Mouse (Mus musculus) embryonic facial prominence, embryonic 11.5 days (tissue): Measurements from ENCODE around the gene Gm20388. TPM values are rescaled to one million over a fixed set of nuclear protein-coding genes. Genes with fewer than 3 reads are reported as not detected.
A peak's percentile ranks its signal among the peaks of the same experiment; 100 is the strongest.

Experiments
- ATAC-seq: fragments of 200-750 bp; cut with Nextera tagmentation; replicated peaks from 2 replicates; pipeline ENCODE4 v1.8.0; 2017; ENCODE audit warnings: low read depth; ENCODE audit not compliant: insufficient number of reproducible peaks, low FRiP score, low TSS enrichment
- DNase-seq: peaks from one replicate; pipeline ENCODE4 v3.0.0-alpha.2; 2015; ENCODE audit warnings: low spot score
- H3K27ac ChIP-seq: fragments of 300-500 bp; sonication (generic); replicated peaks from 2 replicates; pipeline ENCODE4 v1.5.1; 2014; ENCODE audit warnings: mild to moderate bottlenecking, low read depth, low read length, control low read depth
- H3K27me3 ChIP-seq: fragments of 300-500 bp; sonication (generic); 2 replicates; pipeline ENCODE4 v1.6.1; 2014; ENCODE audit warnings: mild to moderate bottlenecking, low read length, moderate library complexity, mixed read lengths; ENCODE audit not compliant: control insufficient read depth, insufficient read depth
- H3K36me3 ChIP-seq: fragments of 300-500 bp; sonication (generic); replicated peaks from 2 replicates; pipeline ENCODE4 v1.6.1; 2014; ENCODE audit warnings: low read depth, mild to moderate bottlenecking, low read length, moderate library complexity, mixed read lengths; ENCODE audit not compliant: control insufficient read depth, insufficient read depth
- H3K4me1 ChIP-seq: fragments of 300-500 bp; sonication (generic); 2 replicates; pipeline ENCODE4 v1.6.1; 2014; ENCODE audit warnings: low read length, mixed read lengths; ENCODE audit not compliant: control insufficient read depth, insufficient read depth
- H3K4me2 ChIP-seq: fragments of 300-500 bp; sonication (generic); 2 replicates; pipeline ENCODE4 v1.6.1; 2014; ENCODE audit warnings: low read depth, mild to moderate bottlenecking, control low read depth, low read length, moderate library complexity
- H3K4me3 ChIP-seq: fragments of 300-500 bp; sonication (generic); 2 replicates; pipeline ENCODE4 v1.5.1; 2014; ENCODE audit warnings: low read depth, low read length, control low read depth
- H3K9ac ChIP-seq: fragments of 300-500 bp; sonication (generic); replicated peaks from 2 replicates; pipeline ENCODE4 v1.6.1; 2014; ENCODE audit warnings: mild to moderate bottlenecking, control low read depth, low read length
- H3K9me3 ChIP-seq: fragments of 300-500 bp; sonication (generic); replicated peaks from 2 replicates; pipeline ENCODE4 v1.6.1; 2016; ENCODE audit warnings: mild to moderate bottlenecking, low read length, inconsistent platforms, mixed read lengths; ENCODE audit not compliant: control insufficient read depth
- WGBS: fragments of 180-500 bp; shearing (Covaris S2); extraction: QIAGEN DNeasy Blood & Tissue Kit; methylation state at CpG from one replicate; pipeline ENCODE4 v1.1.7; 2014; 5-methylcytosine and 5-hydroxymethylcytosine counted together
- polyA plus RNA-seq: library from polyadenylated mRNA; unstranded; fragments of >200 nt; fragmentation: Nextera tagmentation; extraction: Ambion mirVana; gene quantifications from 2 replicates; pipeline ENCODE4 v1.2.1, GENCODE M21; 2014

Gene Gm20388
- polyA plus RNA-seq, 1 experiment from 2014 or later, result 3.1 TPM

DNA sequence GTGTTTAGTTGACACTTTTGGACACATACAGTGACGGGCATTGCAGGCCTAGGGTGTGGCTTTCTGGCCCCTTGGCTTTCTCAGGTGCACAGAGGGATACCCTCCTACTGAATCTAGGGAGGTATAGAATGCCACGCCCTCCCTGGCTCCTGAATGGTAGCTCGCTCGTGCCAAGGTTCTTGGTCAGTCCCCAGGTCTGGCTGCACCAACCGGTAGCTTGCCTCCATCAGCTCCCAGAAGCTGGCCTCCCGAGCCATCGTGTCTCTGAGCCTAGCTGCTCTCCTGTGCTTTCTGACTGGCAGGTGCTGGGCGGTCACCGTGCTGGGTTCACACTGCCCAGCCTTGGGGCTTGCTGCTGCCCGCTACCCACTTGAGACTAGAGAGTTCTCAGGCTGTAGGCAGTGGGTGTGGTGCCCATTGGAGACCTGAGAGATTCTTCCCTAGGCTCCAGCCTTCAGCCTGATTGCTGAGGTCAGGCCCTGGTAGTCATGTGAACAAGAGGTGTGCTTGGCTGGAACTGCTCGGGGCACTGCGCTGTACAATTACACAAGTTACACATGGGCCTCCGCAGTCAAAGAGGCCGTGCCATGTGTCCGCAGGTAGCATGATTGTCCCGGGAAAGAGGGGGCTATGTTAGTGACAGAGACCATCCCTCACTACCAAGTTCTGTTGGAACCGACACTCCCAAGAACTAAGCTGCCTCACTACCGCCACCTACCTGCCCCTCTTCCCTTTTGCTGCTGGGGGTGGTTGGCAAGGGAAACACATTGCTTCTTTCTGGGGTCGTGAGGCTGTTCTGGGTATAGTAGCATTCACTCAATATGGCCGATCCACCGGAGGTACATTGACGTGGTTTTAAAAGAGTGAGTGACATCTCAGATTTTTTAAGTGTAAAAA, 651.1 kb downstream of the Gm20388 start:
- Histone ChIP-seq H3K9me3 (no peaks in the 10 kb centered on the region), H3K4me2 (no peak overlapping the region), H3K27ac (no peak overlapping the region), H3K27me3 (no peaks in the 10 kb centered on the region), H3K4me1 (peaks cover 58% of the 10 kb centered on the region), H3K4me3 (no peak overlapping the region), H3K36me3 (peaks cover under 1% of the 10 kb centered on the region; the same call in 1 of the 2 replicates), H3K9ac (no peak overlapping the region)
- ATAC-seq, result no peak
- WGBS, result 80% methylated on average over 22 of the region's 22 CpGs
- no peak for DNase-seq

DNA sequence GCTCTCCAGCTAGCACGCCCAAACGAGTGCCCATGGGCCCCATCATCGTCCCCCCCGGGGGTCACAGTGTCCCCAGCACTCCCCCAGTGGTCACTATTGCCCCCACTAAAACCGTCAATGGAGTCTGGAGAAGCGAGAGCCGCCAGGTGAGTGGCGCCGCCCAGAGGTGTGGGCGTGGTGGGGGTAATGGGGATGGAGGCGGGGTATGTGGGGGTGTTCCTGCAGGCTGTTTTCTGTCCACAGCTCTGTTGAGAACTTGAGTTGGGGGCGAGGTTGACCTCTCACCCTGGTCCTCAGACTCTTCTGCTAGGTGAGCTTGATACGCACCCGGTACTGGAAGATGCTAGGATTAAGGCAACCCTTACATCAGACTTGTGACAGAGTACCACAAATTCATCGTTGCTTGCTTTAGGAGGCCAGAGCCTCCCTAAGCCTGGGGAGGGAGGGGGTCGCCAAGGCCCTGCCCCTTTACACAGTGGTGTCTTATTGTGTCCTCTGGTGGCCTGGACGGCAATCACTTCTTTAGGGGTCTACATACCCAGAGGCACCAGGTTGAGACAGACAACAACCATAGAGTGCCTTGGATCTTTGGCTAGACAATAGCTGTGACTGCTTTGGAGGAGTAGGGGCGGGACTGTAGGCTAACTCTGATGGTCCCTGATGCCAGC, 652.2 kb downstream of the Gm20388 start:
- 68% methylated on average over 18 of the region's 18 CpGs for WGBS
- H3K4me2 ChIP-seq, result no peak overlapping the region
- H3K4me3 ChIP-seq, result no peak overlapping the region

DNA sequence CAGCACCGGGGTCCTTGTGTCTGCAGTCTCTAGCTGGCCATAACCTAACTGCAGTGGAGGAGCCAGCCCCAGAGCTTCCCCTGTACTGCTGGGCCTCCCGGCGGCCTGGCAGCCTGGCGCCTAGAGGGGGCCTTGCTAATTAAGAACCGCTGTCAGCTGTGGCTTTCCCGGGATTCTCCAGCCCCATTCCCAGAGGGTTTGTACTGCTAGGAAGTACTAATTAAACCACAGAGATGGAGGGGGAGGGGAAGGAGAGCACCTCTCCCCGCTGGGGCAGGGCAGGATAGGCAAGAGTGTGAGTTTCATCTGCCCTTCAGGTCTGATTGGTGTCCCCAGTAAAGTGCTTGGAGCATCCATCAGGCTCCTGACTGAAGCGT, 652.7 kb downstream of the Gm20388 start:
- H3K4me2 ChIP-seq, result no peak overlapping the region
- ATAC-seq (peak; percentile 8; the same call in 1 of the 2 replicates), DNase-seq (peak; percentile 76)
- H3K9ac ChIP-seq, result no peak overlapping the region
- H3K4me3 ChIP-seq, result no peak overlapping the region
- WGBS, result 5% methylated on average over 8 of the region's 8 CpGs
- peak overlapping the region; percentile 44 for H3K27ac ChIP-seq
- H3K27me3 ChIP-seq, result no peaks in the 10 kb centered on the region
- H3K9me3 ChIP-seq, result no peaks in the 10 kb centered on the region
- peaks cover 9% of the 10 kb centered on the region for H3K36me3 ChIP-seq
- peaks cover 46% of the 10 kb centered on the region for H3K4me1 ChIP-seq

More for the DNA sequence above, 652.2 kb downstream of the Gm20388 start:
- Histone ChIP-seq H3K9me3 (no peaks in the 10 kb centered on the region), H3K36me3 (peaks cover 6% of the 10 kb centered on the region), H3K27ac (peak overlapping the region; percentile 60; the same call in 1 of the 2 replicates), H3K27me3 (no peaks in the 10 kb centered on the region), H3K9ac (no peak overlapping the region), H3K4me1 (peaks cover 50% of the 10 kb centered on the region)
- ATAC-seq, result no peak
- DNase-seq, result no peak

DNA sequence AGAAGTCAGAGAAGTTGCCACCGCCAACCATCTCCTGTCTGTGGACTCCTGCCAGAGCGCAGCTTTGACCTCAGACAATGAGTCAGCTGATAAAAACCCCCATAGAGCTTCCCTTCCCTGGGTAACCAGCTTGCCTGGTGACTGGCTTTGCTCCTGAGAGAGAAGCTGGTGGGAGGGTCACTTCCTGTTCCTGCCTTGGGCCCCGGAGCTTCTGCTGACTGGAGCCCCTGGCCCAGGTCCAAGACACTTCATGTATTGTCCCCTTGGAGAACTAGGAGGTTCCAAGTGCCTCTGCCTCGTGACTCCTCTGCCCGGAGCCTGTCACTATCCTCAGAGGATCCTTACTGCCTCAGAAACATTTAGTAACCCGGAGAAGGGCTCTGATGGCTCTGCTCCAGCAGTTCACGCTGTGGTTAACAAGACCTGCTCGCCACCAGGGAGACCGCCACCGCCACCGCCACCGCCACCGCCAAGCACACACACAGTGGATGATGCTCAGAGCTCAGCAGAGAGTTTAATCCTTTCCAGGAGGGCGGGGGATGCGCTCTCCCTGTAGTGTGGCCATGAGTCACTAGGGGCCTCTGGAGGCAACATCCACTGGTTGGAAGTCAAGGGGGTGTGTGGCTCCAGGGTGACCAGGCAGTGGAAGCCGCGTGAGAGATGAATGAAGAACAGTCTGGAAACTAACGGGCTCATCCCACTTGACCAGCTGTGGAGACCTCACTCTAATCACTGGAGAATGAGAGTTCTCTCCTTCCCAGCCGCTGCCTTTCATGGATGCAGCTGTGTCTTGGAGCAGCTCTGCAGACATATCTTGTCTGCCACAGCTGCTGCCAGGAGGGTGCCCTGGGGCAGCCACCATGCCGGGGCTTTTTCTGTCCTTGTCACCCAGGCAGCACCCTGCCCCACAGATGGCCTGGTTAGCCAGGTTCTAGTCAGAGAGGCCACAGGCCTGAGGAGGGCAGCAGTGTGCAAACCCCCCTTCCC, 653.5 kb downstream of the Gm20388 start:
- no peaks in the 10 kb centered on the region for H3K9me3 ChIP-seq
- 19% methylated on average over 20 of the region's 20 CpGs for WGBS
- DNase-seq (peak; percentile 67), ATAC-seq (peak; percentile 8; the same call in 1 of the 2 replicates)
- peaks cover 13% of the 10 kb centered on the region for H3K36me3 ChIP-seq
- no peaks in the 10 kb centered on the region for H3K27me3 ChIP-seq
- H3K4me3 ChIP-seq, result no peak overlapping the region
- H3K27ac ChIP-seq, result peak overlapping the region; percentile 44
- peaks cover 46% of the 10 kb centered on the region for H3K4me1 ChIP-seq
- H3K4me2 ChIP-seq, result no peak overlapping the region
- no peak overlapping the region for H3K9ac ChIP-seq

- Histone ChIP-seq H3K36me3 (peaks cover 14% of the 10 kb centered on the region), H3K27me3 (no peaks in the 10 kb centered on the region), H3K4me2 (no peak overlapping the region), H3K4me3 (no peak overlapping the region), H3K9ac (no peak overlapping the region; the same call in 1 of the 2 replicates), H3K9me3 (no peaks in the 10 kb centered on the region), H3K4me1 (peaks cover 40% of the 10 kb centered on the region), H3K27ac (peak overlapping the region; percentile 38; the same call in 1 of the 2 replicates)
- WGBS, result 5% methylated on average over 7 of the region's 7 CpGs
- peak; percentile 40 for DNase-seq
- ATAC-seq, result peak; percentile 57; the same call in 1 of the 2 replicates
Observed at GRCm38 (mm10) chr8:120565151-120565711, 654.6 kb downstream of the Gm20388 start.

DNA sequence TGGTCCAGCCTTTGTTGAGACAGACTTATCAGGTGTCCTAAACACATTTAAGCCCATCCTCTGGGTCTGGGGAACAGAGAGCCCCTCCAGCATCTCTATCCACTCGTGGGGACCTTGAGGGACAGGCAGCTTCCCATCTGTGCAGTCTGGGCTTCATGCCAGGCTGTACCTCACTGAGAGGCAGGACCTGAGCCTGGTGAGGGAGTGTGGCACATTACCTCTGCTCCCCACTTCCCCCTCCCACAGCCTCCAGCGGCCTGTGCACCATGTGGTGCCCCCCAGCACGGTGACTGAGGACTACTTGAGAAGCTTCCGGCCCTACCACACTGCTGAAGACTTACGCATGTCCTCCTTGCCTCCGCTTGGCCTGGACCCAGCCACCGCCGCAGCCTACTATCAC, 656.0 kb downstream of the Gm20388 start:
- 87% methylated on average over 8 of the region's 8 CpGs for WGBS
- H3K4me1 ChIP-seq, result peaks cover 36% of the 10 kb centered on the region
- H3K9ac ChIP-seq, result no peak overlapping the region
- H3K27ac ChIP-seq, result no peak overlapping the region; the same call in 1 of the 2 replicates
- H3K27me3 ChIP-seq, result no peaks in the 10 kb centered on the region
- no peak overlapping the region for H3K4me2 ChIP-seq
- peaks cover 17% of the 10 kb centered on the region for H3K36me3 ChIP-seq
- DNase-seq, result no peak
- H3K4me3 ChIP-seq, result no peak overlapping the region
- no peak for ATAC-seq
- no peaks in the 10 kb centered on the region for H3K9me3 ChIP-seq

DNA sequence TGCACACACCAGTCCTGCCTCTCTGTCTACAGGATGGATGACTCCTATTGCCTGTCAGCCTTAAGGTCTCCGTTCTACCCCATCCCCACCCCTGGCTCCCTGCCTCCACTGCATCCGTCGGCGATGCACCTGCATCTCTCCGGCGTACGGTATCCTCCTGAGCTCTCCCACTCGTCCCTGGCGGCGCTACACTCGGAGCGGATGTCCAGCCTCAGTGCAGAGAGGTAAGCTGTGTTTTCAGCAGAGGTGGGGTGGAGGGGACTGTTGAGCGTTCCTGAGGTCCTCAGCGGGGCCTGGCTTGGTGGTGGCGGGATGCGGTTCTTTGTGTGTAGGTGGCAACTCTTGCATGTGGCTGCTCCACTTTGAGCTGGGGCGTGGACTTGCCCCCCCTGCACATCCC, 657.1 kb downstream of the Gm20388 start:
- peaks cover 18% of the 10 kb centered on the region for H3K36me3 ChIP-seq
- H3K9ac ChIP-seq, result no peak overlapping the region
- no peak overlapping the region for H3K27ac ChIP-seq
- no peak for DNase-seq
- no peaks in the 10 kb centered on the region for H3K27me3 ChIP-seq
- no peak overlapping the region for H3K4me3 ChIP-seq
- H3K4me2 ChIP-seq, result no peak overlapping the region
- no peaks in the 10 kb centered on the region for H3K9me3 ChIP-seq
- H3K4me1 ChIP-seq, result peaks cover 30% of the 10 kb centered on the region
- 95% methylated on average over 17 of the region's 17 CpGs for WGBS
- ATAC-seq, result no peak
